ENCODE assay signal across 22 mouse cellular contexts in genomic region chr8:64619661-64620060, GRCm38 (mm10).
DNase-seq lines count a peak whose midpoint lies in the region; ATAC-seq and TF ChIP-seq lines count a peak whose summit lies in the region.
"Had no signal": no experiment of that assay in that cellular context is flagged by ENCODE, and none has a peak within 500 bp of the region (broad histone marks: within the 10 kb centered on the region; RNA-seq: fewer than 3 reads in every experiment).

No protein-coding gene starts in this region.

- TF ChIP-seq POLR2A in kidney, adult 2 months (IDR thresholded peaks at IDR 0.05; ENCODE audit: low read depth, low read length) = no peak
- TF ChIP-seq POLR2A in testis, adult 2 months (IDR thresholded peaks at IDR 0.05; ENCODE audit: control insufficient read depth, low read depth, low read length) = no peak

- no peaks in the 10 kb centered on the region for H3K27me3 ChIP-seq in heart, embryonic 12.5 days (replicated peaks)
- no peaks in the 10 kb centered on the region for H3K27me3 ChIP-seq in heart, embryonic 16.5 days (ENCODE audit: control insufficient read depth, insufficient read depth, low read length)
- H3K27me3 ChIP-seq in kidney, adult 2 months (replicated peaks; ENCODE audit: control insufficient read depth, insufficient read depth, low read length) = no peaks in the 10 kb centered on the region
- no peaks in the 10 kb centered on the region for H3K27me3 ChIP-seq in testis, adult 2 months (ENCODE audit: control insufficient read depth, insufficient read depth, low read length)
- H3K27me3 ChIP-seq: CH12.LX; forebrain, embryonic 13.5 days; Patski had no signal

- H3K36me3 ChIP-seq in heart, embryonic 12.5 days = peaks cover 18% of the 10 kb centered on the region
- H3K36me3 ChIP-seq in heart, embryonic 16.5 days (ENCODE audit: control insufficient read depth, insufficient read depth) = peaks cover 2% of the 10 kb centered on the region; the same call in 1 of the 2 replicates
- H3K36me3 ChIP-seq in kidney, adult 2 months (ENCODE audit: control insufficient read depth, insufficient read depth, low read length) = no peaks in the 10 kb centered on the region
- no peaks in the 10 kb centered on the region for H3K36me3 ChIP-seq in testis, adult 2 months (ENCODE audit: control insufficient read depth, insufficient read depth, low read length)
- H3K36me3 ChIP-seq: G1E had no signal

- no peak overlapping the region for H3K9ac ChIP-seq in heart, embryonic 12.5 days
- no peak overlapping the region for H3K9ac ChIP-seq in heart, embryonic 16.5 days (ENCODE audit: low read length)
- H3K9ac ChIP-seq: forebrain, embryonic 13.5 days; hindbrain, embryonic 14.5 days had no signal

- H3K9me3 ChIP-seq in heart, embryonic 12.5 days (replicated peaks) = 0 out of 2 replicates have a peak, but pooled peaks cover 3% of the 10 kb centered on the region
- no peaks in the 10 kb centered on the region for H3K9me3 ChIP-seq in heart, embryonic 16.5 days (replicated peaks; ENCODE audit: control insufficient read depth, low read length)
- H3K9me3 ChIP-seq: forebrain, embryonic 10.5 days; forebrain, embryonic 13.5 days; G1E had no signal

- no peak for TF ChIP-seq CTCF in kidney, adult 2 months (conservative IDR thresholded peaks at IDR 0.05; ENCODE audit: insufficient read depth, insufficient read length, low read depth, low read length)
- TF ChIP-seq CTCF in testis, adult 2 months (IDR thresholded peaks at IDR 0.05; ENCODE audit: control insufficient read depth, insufficient read depth, insufficient replicate concordance, low read depth, low read length) = no peak

- no peak for DNase-seq in heart, adult 9 months (ENCODE audit: low spot score in 2 of 2)
- DNase-seq in heart, adult 8-10 months (ENCODE audit: low spot score) = no peak
- peak; percentile 37 for DNase-seq in kidney, adult 2 months
- DNase-seq in kidney, postnatal 25 days = no peak
- no peak for DNase-seq in testis, postnatal 10 days (ENCODE audit: low spot score)
- DNase-seq: B cell, adult 2 months; cerebellum, adult 9-10 months; gastrocnemius, postnatal 10 days; gastrocnemius, postnatal 36 days; heart, postnatal 36 days; kidney, adult 11 months had no signal

- H3K4me3 ChIP-seq in heart, embryonic 12.5 days = no peak overlapping the region
- H3K4me3 ChIP-seq in heart, embryonic 16.5 days (ENCODE audit: low read length) = no peak overlapping the region
- H3K4me3 ChIP-seq in kidney, adult 2 months (ENCODE audit: insufficient read depth, low read depth, low read length) = no peak overlapping the region
- H3K4me3 ChIP-seq in testis, adult 2 months (ENCODE audit: control insufficient read depth, low read depth, low read length) = no peak overlapping the region
- H3K4me3 ChIP-seq: forebrain, embryonic 10.5 days; forebrain, embryonic 13.5 days had no signal

- peak overlapping the region; percentile 61; the same call in 1 of the 2 replicates for H3K27ac ChIP-seq in heart, embryonic 12.5 days (ENCODE audit: poor library complexity, severe bottlenecking)
- peak overlapping the region; percentile 70; the same call in 1 of the 2 replicates for H3K27ac ChIP-seq in heart, embryonic 16.5 days (ENCODE audit: low read length)
- no peak overlapping the region for H3K27ac ChIP-seq in kidney, adult 2 months (ENCODE audit: insufficient read depth, low read depth, low read length)
- H3K27ac ChIP-seq in testis, adult 2 months (ENCODE audit: control insufficient read depth, insufficient read depth, low read depth, low read length) = peak overlapping the region; percentile 62
- H3K27ac ChIP-seq: forebrain, embryonic 10.5 days had no signal

- peaks cover 30% of the 10 kb centered on the region for H3K4me1 ChIP-seq in heart, embryonic 12.5 days (replicated peaks)
- H3K4me1 ChIP-seq in heart, embryonic 16.5 days (ENCODE audit: control insufficient read depth, insufficient read depth, low read length) = peaks cover 14% of the 10 kb centered on the region
- no peaks in the 10 kb centered on the region for H3K4me1 ChIP-seq in kidney, adult 2 months (ENCODE audit: control insufficient read depth, insufficient read depth, low read length)
- peaks cover 5% of the 10 kb centered on the region for H3K4me1 ChIP-seq in testis, adult 2 months (ENCODE audit: control insufficient read depth, insufficient read depth, low read length)

- 74% methylated on average over 8 of the region's 8 CpGs for WGBS in heart, embryonic 12.5 days
- 88% methylated on average over 8 of the region's 8 CpGs for WGBS in heart, embryonic 16.5 days
- 85% methylated on average over 8 of the region's 8 CpGs for WGBS in kidney, adult 2 months

- ATAC-seq in heart, embryonic 12.5 days (ENCODE audit: insufficient number of reproducible peaks, low FRiP score) = no peak
- no peak for ATAC-seq in heart, embryonic 16.5 days (replicated peaks; ENCODE audit: extremely low read depth, insufficient read depth, low FRiP score)
- ATAC-seq: forebrain, embryonic 16.5 days; inflammation-experienced regulatory T-cells, adult 6 months; Patski had no signal

- no peak overlapping the region for H3K4me2 ChIP-seq in heart, embryonic 12.5 days
- H3K4me2 ChIP-seq in heart, embryonic 16.5 days (ENCODE audit: low read depth, low read length) = no peak overlapping the region
- H3K4me2 ChIP-seq: forebrain, embryonic 13.5 days; hindbrain, embryonic 14.5 days had no signal
